Mouse (Mus musculus) cerebellum, adult 2 months (tissue): ENCODE results near the gene Apba3.

ENCODE experiments used
- CTCF ChIP-seq: fragments of 200-500 bp; IDR thresholded peaks from 2 replicates; pipeline ENCODE4 v1.5.1; 2011; ENCODE audit warnings: low read depth, mild to moderate bottlenecking, control low read depth, low read length, moderate library complexity, borderline replicate concordance; ENCODE audit not compliant: insufficient read depth
- POLR2A ChIP-seq: fragments of 200-500 bp; IDR thresholded peaks from 2 replicates; pipeline ENCODE4 v1.6.1; 2011; ENCODE audit warnings: low read length, control low read depth, borderline replicate concordance; ENCODE audit not compliant: insufficient read depth

DNA sequence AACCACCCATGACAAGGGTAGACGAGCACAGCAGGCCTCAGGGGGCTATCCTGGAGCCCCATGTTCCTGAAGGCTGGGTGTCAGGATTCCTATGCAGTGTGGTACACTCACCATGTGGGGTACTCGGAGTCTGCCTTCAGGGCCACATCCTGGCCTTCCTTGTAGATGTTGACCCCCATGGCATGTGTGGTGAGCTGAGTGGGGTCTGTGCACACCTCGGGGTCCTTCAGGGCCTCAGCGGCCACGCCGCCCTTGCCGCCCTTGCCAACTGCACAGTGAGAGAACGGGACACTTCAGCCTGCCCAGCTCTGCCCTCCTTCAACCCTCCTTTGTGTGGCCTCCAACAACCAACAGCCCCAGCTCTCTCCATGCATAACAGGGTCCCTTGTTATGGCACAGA, 1.2 kb upstream of the Apba3 start:
- TF ChIP-seq POLR2A (no peak), CTCF (no peak)
